Mouse (Mus musculus) lung, postnatal 0 days (tissue): ENCODE results near the gene Tsc22d3.

Experiments
- CTCF ChIP-seq: IDR thresholded peaks from 2 replicates; pipeline ENCODE4 v1.5.1; 2016; ENCODE audit warnings: antibody characterized with exemption, mild to moderate bottlenecking
- EP300 ChIP-seq: IDR thresholded peaks from 2 replicates; pipeline ENCODE4 v1.6.1; 2016; ENCODE audit warnings: antibody characterized with exemption, mild to moderate bottlenecking, control low read depth

DNA sequence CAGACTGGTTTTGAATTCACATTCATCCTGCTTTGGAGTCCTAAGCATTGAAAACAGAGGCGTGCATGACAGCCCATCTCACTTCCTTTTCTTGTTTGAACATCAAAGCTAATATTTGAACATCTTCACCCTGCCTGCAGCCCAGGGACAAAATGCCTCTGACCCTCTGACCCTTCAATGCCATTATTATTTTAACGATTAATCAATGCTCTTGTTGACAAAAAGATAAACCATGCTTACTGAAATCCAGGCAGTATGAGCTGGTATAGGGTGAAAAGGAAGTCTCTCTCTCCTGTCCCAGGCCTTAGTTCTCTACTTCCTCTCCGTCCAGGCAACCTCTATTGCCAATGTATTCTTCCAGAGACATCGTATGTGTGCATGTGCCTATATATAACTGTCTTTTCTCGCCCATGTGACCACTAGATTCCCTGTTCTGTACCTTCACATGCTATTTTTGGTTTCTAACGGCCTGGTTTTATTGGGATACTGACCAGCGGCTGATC lies 106.9 kb downstream of the Tsc22d3 start:
- TF ChIP-seq CTCF (no peak), EP300 (no peak)
